Mouse (Mus musculus): ENCODE data around the gene Riox1. TPM values are rescaled to one million over a fixed set of nuclear protein-coding genes. Genes with fewer than 3 reads are reported as not detected.

The Riox1 gene
- 7.2 and 8.0 TPM in 2 replicates for polyA plus RNA-seq (2012; ENCODE audit: insufficient read depth, insufficient read length, missing spikeins)

GRCm38 (mm10) chr12:83950493-83950839, at the start of gene Riox1:
TSS of gene Riox1 (plus strand) at chr12:83950608.
- peak within 1 kb of the TSS; percentile 92 for H3K4me3 ChIP-seq (ENCODE audit: insufficient read depth, low read length)
- H3K4me1 ChIP-seq (ENCODE audit: control insufficient read depth, insufficient read depth, low read length) = peaks cover 29% of the 10 kb centered on the region
- no peak for TF ChIP-seq POLR2A (IDR thresholded peaks at IDR 0.05; ENCODE audit: borderline replicate concordance, low read depth, low read length)
- no peak for TF ChIP-seq CTCF (IDR thresholded peaks at IDR 0.05; ENCODE audit: low read depth, low read length)
- peak within 1 kb of the TSS; percentile 89 for H3K27ac ChIP-seq (ENCODE audit: insufficient read depth, low read depth, low read length)

- peaks cover 13% of the 10 kb centered on the region for H3K4me1 ChIP-seq (ENCODE audit: control insufficient read depth, insufficient read depth, low read length)
- H3K27ac ChIP-seq (ENCODE audit: insufficient read depth, low read depth, low read length) = no peak overlapping the region
Observed at GRCm38 (mm10) chr12:83910451-83910850, 40.0 kb upstream of the Riox1 start.

GRCm38 (mm10) chr12:83914202-83914740, 36.1 kb upstream of the Riox1 start:
- no peak for TF ChIP-seq CTCF (IDR thresholded peaks at IDR 0.05; ENCODE audit: low read depth, low read length)
- no peak for TF ChIP-seq POLR2A (IDR thresholded peaks at IDR 0.05; ENCODE audit: borderline replicate concordance, low read depth, low read length)
- no peak overlapping the region for H3K4me3 ChIP-seq (ENCODE audit: insufficient read depth, low read length)
- peaks cover 24% of the 10 kb centered on the region for H3K4me1 ChIP-seq (ENCODE audit: control insufficient read depth, insufficient read depth, low read length)
- no peak overlapping the region for H3K27ac ChIP-seq (ENCODE audit: insufficient read depth, low read depth, low read length)

More at GRCm38 (mm10) chr12:83910451-83910850, 40.0 kb upstream of the Riox1 start:
- H3K4me3 ChIP-seq (ENCODE audit: insufficient read depth, low read length) = no peak overlapping the region
- TF ChIP-seq POLR2A (IDR thresholded peaks at IDR 0.05; ENCODE audit: borderline replicate concordance, low read depth, low read length) = no peak
- TF ChIP-seq CTCF (IDR thresholded peaks at IDR 0.05; ENCODE audit: low read depth, low read length) = no peak

- Histone ChIP-seq H3K4me3 (ENCODE audit: insufficient read depth, low read length) (no peak overlapping the region), H3K27ac (ENCODE audit: insufficient read depth, low read depth, low read length) (no peak overlapping the region), H3K4me1 (ENCODE audit: control insufficient read depth, insufficient read depth, low read length) (peaks cover 26% of the 10 kb centered on the region)
- TF ChIP-seq POLR2A (IDR thresholded peaks at IDR 0.05; ENCODE audit: borderline replicate concordance, low read depth, low read length) = no peak
- no peak for TF ChIP-seq CTCF (IDR thresholded peaks at IDR 0.05; ENCODE audit: low read depth, low read length)
Observed at GRCm38 (mm10) chr12:83914797-83915196, 35.6 kb upstream of the Riox1 start.

- no peak overlapping the region for H3K27ac ChIP-seq (ENCODE audit: insufficient read depth, low read depth, low read length)
- H3K4me3 ChIP-seq (ENCODE audit: insufficient read depth, low read length) = no peak overlapping the region
- H3K4me1 ChIP-seq (ENCODE audit: control insufficient read depth, insufficient read depth, low read length) = peaks cover 30% of the 10 kb centered on the region
- no peak for TF ChIP-seq CTCF (IDR thresholded peaks at IDR 0.05; ENCODE audit: low read depth, low read length)
- TF ChIP-seq POLR2A (IDR thresholded peaks at IDR 0.05; ENCODE audit: borderline replicate concordance, low read depth, low read length) = no peak
Observed at GRCm38 (mm10) chr12:83916884-83917283, 33.5 kb upstream of the Riox1 start.

GRCm38 (mm10) chr12:83920721-83921441, 29.5 kb upstream of the Riox1 start:
- H3K27ac ChIP-seq (ENCODE audit: insufficient read depth, low read depth, low read length) = peak overlapping the region; percentile 48; the same call in 1 of the 2 replicates
- H3K4me3 ChIP-seq (ENCODE audit: insufficient read depth, low read length) = peak overlapping the region; percentile 82
- TF ChIP-seq CTCF (IDR thresholded peaks at IDR 0.05; ENCODE audit: low read depth, low read length) (no peak), POLR2A (IDR thresholded peaks at IDR 0.05; ENCODE audit: borderline replicate concordance, low read depth, low read length) (no peak)
- H3K4me1 ChIP-seq (ENCODE audit: control insufficient read depth, insufficient read depth, low read length) = peaks cover 32% of the 10 kb centered on the region

- Histone ChIP-seq H3K4me3 (ENCODE audit: insufficient read depth, low read length) (peak within 1 kb of the TSS; percentile 82), H3K27ac (ENCODE audit: insufficient read depth, low read depth, low read length) (peak within 1 kb of the TSS; percentile 72), H3K4me1 (ENCODE audit: control insufficient read depth, insufficient read depth, low read length) (peaks cover 32% of the 10 kb centered on the region)
- no peak for TF ChIP-seq CTCF (IDR thresholded peaks at IDR 0.05; ENCODE audit: low read depth, low read length)
- no peak for TF ChIP-seq POLR2A (IDR thresholded peaks at IDR 0.05; ENCODE audit: borderline replicate concordance, low read depth, low read length)
Observed at GRCm38 (mm10) chr12:83921535-83922381, 28.6 kb upstream of the Riox1 start, which contains the start of gene Numb. TSS of gene Numb (minus strand) at chr12:83921934.

- Histone ChIP-seq H3K4me1 (ENCODE audit: control insufficient read depth, insufficient read depth, low read length) (peaks cover 36% of the 10 kb centered on the region), H3K27ac (ENCODE audit: insufficient read depth, low read depth, low read length) (peak overlapping the region; percentile 72), H3K4me3 (ENCODE audit: insufficient read depth, low read length) (peak overlapping the region; percentile 74)
- no peak for TF ChIP-seq POLR2A (IDR thresholded peaks at IDR 0.05; ENCODE audit: borderline replicate concordance, low read depth, low read length)
- TF ChIP-seq CTCF (IDR thresholded peaks at IDR 0.05; ENCODE audit: low read depth, low read length) = no peak
Observed at GRCm38 (mm10) chr12:83922724-83923485, 27.5 kb upstream of the Riox1 start.

GRCm38 (mm10) chr12:83923486-83923859, 26.9 kb upstream of the Riox1 start:
- TF ChIP-seq CTCF (IDR thresholded peaks at IDR 0.05; ENCODE audit: low read depth, low read length) (no peak), POLR2A (IDR thresholded peaks at IDR 0.05; ENCODE audit: borderline replicate concordance, low read depth, low read length) (no peak)
- H3K4me3 ChIP-seq (ENCODE audit: insufficient read depth, low read length) = no peak overlapping the region
- H3K27ac ChIP-seq (ENCODE audit: insufficient read depth, low read depth, low read length) = no peak overlapping the region
- H3K4me1 ChIP-seq (ENCODE audit: control insufficient read depth, insufficient read depth, low read length) = peaks cover 40% of the 10 kb centered on the region

All from bone marrow macrophage, adult 2 months (primary cell).